Mouse (Mus musculus): ENCODE data around the gene Svs2. TPM values are rescaled to one million over a fixed set of nuclear protein-coding genes. Genes with fewer than 3 reads are reported as not detected.

The Svs2 gene
- polyA plus RNA-seq, 1 experiment from 2014 or later, result not detected

GRCm38 (mm10) chr2:164196700-164196990 is 41.6 kb downstream of the Svs2 start:
- no peak overlapping the region for H3K4me3 ChIP-seq
- H3K9ac ChIP-seq, result no peak overlapping the region
- no peak overlapping the region for H3K4me2 ChIP-seq
- WGBS, result 88% methylated on average over 5 of the region's 5 CpGs
- H3K27ac ChIP-seq (replicated peaks), result no peak overlapping the region
- no peaks in the 10 kb centered on the region for H3K4me1 ChIP-seq (replicated peaks)
- no peaks in the 10 kb centered on the region for H3K36me3 ChIP-seq
- no peaks in the 10 kb centered on the region for H3K27me3 ChIP-seq
- no peak for ATAC-seq (ENCODE audit: low FRiP score, low read depth)
- H3K9me3 ChIP-seq, result no peaks in the 10 kb centered on the region

DNA sequence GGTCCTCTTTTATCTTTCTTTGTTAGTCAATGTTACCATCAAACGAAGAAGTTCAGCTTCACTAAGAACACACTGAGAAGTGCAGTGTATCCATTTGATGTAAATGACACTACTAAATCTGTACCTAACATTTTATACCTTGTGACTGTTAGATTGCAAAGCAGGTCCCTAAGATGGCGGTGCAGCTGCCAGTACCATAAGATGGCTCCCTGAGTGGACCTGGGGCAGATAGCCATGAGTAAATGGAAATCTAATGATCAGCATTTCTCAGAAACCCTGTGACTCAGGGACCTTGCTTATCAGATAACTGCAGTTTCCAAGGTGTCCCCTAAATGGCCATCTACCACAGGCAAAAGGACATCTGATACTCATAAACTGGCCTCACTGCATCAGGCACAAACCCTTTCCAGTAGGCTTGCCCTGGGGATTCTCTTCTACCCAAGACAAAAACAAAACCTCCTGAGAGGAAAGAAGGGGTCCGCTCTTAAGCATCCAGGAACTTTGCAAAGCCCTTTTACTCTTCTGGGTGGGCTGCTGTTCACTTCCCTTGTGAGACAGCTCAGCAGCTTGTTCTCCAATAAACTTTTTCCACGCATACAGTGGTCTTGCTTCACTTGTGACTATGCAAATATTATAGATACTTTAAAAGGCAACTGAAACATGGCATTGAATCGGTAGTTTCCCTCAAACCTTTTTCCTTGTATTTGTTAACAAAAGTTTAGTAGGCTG is 42.1 kb downstream of the Svs2 start:
- no peak for ATAC-seq (ENCODE audit: low FRiP score, low read depth)
- Histone ChIP-seq H3K4me3 (no peak overlapping the region), H3K36me3 (no peaks in the 10 kb centered on the region), H3K27ac (replicated peaks) (no peak overlapping the region), H3K27me3 (no peaks in the 10 kb centered on the region), H3K4me2 (no peak overlapping the region), H3K9me3 (no peaks in the 10 kb centered on the region), H3K4me1 (replicated peaks) (no peaks in the 10 kb centered on the region), H3K9ac (no peak overlapping the region)
- WGBS, result 90% methylated on average over 5 of the region's 5 CpGs

GRCm38 (mm10) chr2:164194959-164195630 is 43.2 kb downstream of the Svs2 start:
- H3K9me3 ChIP-seq, result no peaks in the 10 kb centered on the region
- 84% methylated on average over 5 of the region's 5 CpGs for WGBS
- no peak overlapping the region for H3K4me2 ChIP-seq
- H3K4me1 ChIP-seq (replicated peaks), result no peaks in the 10 kb centered on the region
- no peak overlapping the region for H3K4me3 ChIP-seq
- no peak for ATAC-seq (ENCODE audit: low FRiP score, low read depth)
- H3K27me3 ChIP-seq, result no peaks in the 10 kb centered on the region
- no peaks in the 10 kb centered on the region for H3K36me3 ChIP-seq
- no peak overlapping the region for H3K9ac ChIP-seq
- no peak overlapping the region for H3K27ac ChIP-seq (replicated peaks)

DNA sequence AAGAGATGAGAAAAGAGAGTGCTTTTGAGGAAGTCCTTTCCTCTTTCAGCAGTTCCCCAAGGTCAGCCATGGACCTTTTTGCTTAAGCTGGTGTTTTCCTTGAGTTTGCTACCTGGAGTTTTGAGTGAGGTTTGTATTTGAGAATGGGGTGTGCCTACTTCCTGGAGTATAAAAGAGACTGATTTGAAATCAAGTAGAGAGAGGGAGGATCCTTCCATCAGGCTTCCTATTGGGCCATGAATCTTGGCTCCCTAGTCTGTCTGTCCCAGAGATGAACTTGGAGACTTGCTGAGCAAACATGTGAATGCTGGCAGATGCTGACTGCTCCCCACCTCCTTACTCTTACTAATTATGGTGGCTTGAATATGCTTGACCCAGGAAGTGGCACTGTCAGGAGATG is 46.0 kb downstream of the Svs2 start:
- no peak overlapping the region for H3K4me3 ChIP-seq
- no peak overlapping the region for H3K27ac ChIP-seq (replicated peaks)
- no peaks in the 10 kb centered on the region for H3K9me3 ChIP-seq
- ATAC-seq (ENCODE audit: low FRiP score, low read depth), result no peak
- H3K4me2 ChIP-seq, result no peak overlapping the region
- H3K9ac ChIP-seq, result no peak overlapping the region
- H3K4me1 ChIP-seq (replicated peaks), result no peaks in the 10 kb centered on the region
- no peaks in the 10 kb centered on the region for H3K27me3 ChIP-seq
- H3K36me3 ChIP-seq, result no peaks in the 10 kb centered on the region

GRCm38 (mm10) chr2:164190576-164190975 is 47.7 kb downstream of the Svs2 start, which contains the start of gene Wfdc12:
Gene Wfdc12, minus strand, starts transcription at chr2:164190608.
- no peak within 1 kb of the TSS for H3K27ac ChIP-seq (replicated peaks)
- no peak for ATAC-seq (ENCODE audit: low FRiP score, low read depth)
- WGBS, result 83% methylated on average over 6 of the region's 6 CpGs

GRCm38 (mm10) chr2:164188722-164189121 is 49.5 kb downstream of the Svs2 start:
- Histone ChIP-seq H3K4me3 (no peak overlapping the region), H3K27me3 (no peaks in the 10 kb centered on the region), H3K9me3 (no peaks in the 10 kb centered on the region), H3K4me2 (no peak overlapping the region), H3K4me1 (replicated peaks) (no peaks in the 10 kb centered on the region), H3K9ac (no peak overlapping the region), H3K36me3 (no peaks in the 10 kb centered on the region), H3K27ac (replicated peaks) (no peak overlapping the region)
- WGBS, result 34% methylated on average over 5 of the region's 5 CpGs
- ATAC-seq (ENCODE audit: low FRiP score, low read depth), result no peak

More at GRCm38 (mm10) chr2:164190576-164190975, 47.7 kb downstream of the Svs2 start, which contains the start of gene Wfdc12:
- no peak within 1 kb of the TSS for H3K4me2 ChIP-seq
- no peak within 1 kb of the TSS for H3K9ac ChIP-seq
- no peaks in the 10 kb centered on the region for H3K9me3 ChIP-seq
- H3K4me1 ChIP-seq (replicated peaks), result no peaks in the 10 kb centered on the region
- H3K4me3 ChIP-seq, result no peak within 1 kb of the TSS
- no peaks in the 10 kb centered on the region for H3K27me3 ChIP-seq
- H3K36me3 ChIP-seq, result no peaks in the 10 kb centered on the region

Other genes with a start within 250 kb of the Svs2 start
- 488 and 498 TPM in 2 replicates for gene Ywhab, start 243.5 kb downstream of the Svs2 start, polyA plus RNA-seq (2015; fragmentation: Nextera tagmentation; extraction: Ambion mirVana)
- gene Pabpc1l, start 213.0 kb downstream of the Svs2 start, polyA plus RNA-seq (2015; fragmentation: Nextera tagmentation; extraction: Ambion mirVana), result 1.2 and 1.8 TPM in 2 replicates
- gene Stk4, start 168.1 kb downstream of the Svs2 start, polyA plus RNA-seq (2015; fragmentation: Nextera tagmentation; extraction: Ambion mirVana), result 17.5 and 21.4 TPM in 2 replicates
- gene Tomm34, start 167.3 kb downstream of the Svs2 start, polyA plus RNA-seq (2015; fragmentation: Nextera tagmentation; extraction: Ambion mirVana), result 50.0 and 52.5 TPM in 2 replicates
- gene Kcns1, start 67.4 kb downstream of the Svs2 start, polyA plus RNA-seq (2015; fragmentation: Nextera tagmentation; extraction: Ambion mirVana), result 1.2 and 1.7 TPM in 2 replicates
- not detected in 2 replicates for gene Wfdc5, start 55.7 kb downstream of the Svs2 start, polyA plus RNA-seq (2015; fragmentation: Nextera tagmentation; extraction: Ambion mirVana)
- gene Wfdc12, start 47.9 kb downstream of the Svs2 start, polyA plus RNA-seq (2015; fragmentation: Nextera tagmentation; extraction: Ambion mirVana), result not detected in 2 replicates
- gene Wfdc15a, start 38.3 kb downstream of the Svs2 start, polyA plus RNA-seq (2015; fragmentation: Nextera tagmentation; extraction: Ambion mirVana), result not detected in 2 replicates
- gene Wfdc15b, start 16.8 kb downstream of the Svs2 start, polyA plus RNA-seq (2015; fragmentation: Nextera tagmentation; extraction: Ambion mirVana), result 0.34 TPM in 1 of 2 replicates, not detected in the other
- gene Svs3b, start 18.2 kb upstream of the Svs2 start, polyA plus RNA-seq (2015; fragmentation: Nextera tagmentation; extraction: Ambion mirVana), result not detected in 2 replicates
- gene Svs4, start 40.0 kb upstream of the Svs2 start, polyA plus RNA-seq (2015; fragmentation: Nextera tagmentation; extraction: Ambion mirVana), result not detected in 2 replicates
- not detected in 2 replicates for gene Svs3a, start 50.8 kb upstream of the Svs2 start, polyA plus RNA-seq (2015; fragmentation: Nextera tagmentation; extraction: Ambion mirVana)
- gene Svs6, start 78.3 kb upstream of the Svs2 start, polyA plus RNA-seq (2015; fragmentation: Nextera tagmentation; extraction: Ambion mirVana), result not detected in 2 replicates
- not detected in 2 replicates for gene Svs5, start 94.3 kb upstream of the Svs2 start, polyA plus RNA-seq (2015; fragmentation: Nextera tagmentation; extraction: Ambion mirVana)
- gene Slpi, start 150.6 kb upstream of the Svs2 start, polyA plus RNA-seq (2015; fragmentation: Nextera tagmentation; extraction: Ambion mirVana), result 0.25 and 0.65 TPM in 2 replicates
- gene Rbpjl, start 164.7 kb upstream of the Svs2 start, polyA plus RNA-seq (2015; fragmentation: Nextera tagmentation; extraction: Ambion mirVana), result 0.08 and 0.10 TPM in 2 replicates
- 3.9 and 5.1 TPM in 2 replicates for gene Matn4, start 166.7 kb upstream of the Svs2 start, polyA plus RNA-seq (2015; fragmentation: Nextera tagmentation; extraction: Ambion mirVana)
- 9.4 and 10.4 TPM in 2 replicates for gene Sdc4, start 205.4 kb upstream of the Svs2 start, polyA plus RNA-seq (2015; fragmentation: Nextera tagmentation; extraction: Ambion mirVana)
- gene Sys1, start 218.5 kb upstream of the Svs2 start, polyA plus RNA-seq (2015; fragmentation: Nextera tagmentation; extraction: Ambion mirVana), result 82.7 and 88.2 TPM in 2 replicates
- gene Gm20458, start 222.5 kb upstream of the Svs2 start, polyA plus RNA-seq (2015; fragmentation: Nextera tagmentation; extraction: Ambion mirVana), result 5.0 and 6.6 TPM in 2 replicates
- gene Trp53tg5, start 235.3 kb upstream of the Svs2 start, polyA plus RNA-seq (2015; fragmentation: Nextera tagmentation; extraction: Ambion mirVana), result not detected in 2 replicates
- 22.8 and 23.1 TPM in 2 replicates for gene Dbndd2, start 247.6 kb upstream of the Svs2 start, polyA plus RNA-seq (2015; fragmentation: Nextera tagmentation; extraction: Ambion mirVana)